Mouse (Mus musculus) C2C12 (cell line): ENCODE measurements around the gene Nxf2. TPM values are rescaled to one million over a fixed set of nuclear protein-coding genes. Genes with fewer than 3 reads are reported as not detected.

Experiments used
- H3K27me3 ChIP-seq: one replicate; pipeline ENCODE4 v1.6.1; 2011; ENCODE audit not compliant: control insufficient read depth, insufficient read depth, insufficient read length
- H3K36me3 ChIP-seq: one replicate; pipeline ENCODE4 v1.6.1; 2011; ENCODE audit not compliant: control insufficient read depth, insufficient read depth
- H3K4me3 ChIP-seq: one replicate; pipeline ENCODE4 v1.5.1; 2011; ENCODE audit warnings: mild to moderate bottlenecking, control low read depth; ENCODE audit not compliant: poor library complexity, insufficient read depth, severe bottlenecking
- H3K79me2 ChIP-seq: one replicate; pipeline ENCODE4 v1.6.1; 2011; ENCODE audit not compliant: control insufficient read depth, insufficient read depth
- H3K79me3 ChIP-seq: one replicate; pipeline ENCODE4 v1.6.1; 2011; ENCODE audit warnings: low read depth, control low read depth
- H3ac ChIP-seq: one replicate; pipeline ENCODE3; 2011; ENCODE audit warnings: low read depth; ENCODE audit not compliant: control insufficient read depth, insufficient read length
- CEBPB ChIP-seq: IDR thresholded peaks from one replicate; pipeline ENCODE4 v1.6.1; 2011; ENCODE audit warnings: low read depth, mild to moderate bottlenecking, control low read depth, moderate library complexity
- CTCF ChIP-seq: IDR thresholded peaks from one replicate; pipeline ENCODE4 v1.5.1; 2011; ENCODE audit not compliant: control insufficient read depth, insufficient read depth, insufficient read length
- FOSL1 ChIP-seq: IDR thresholded peaks from one replicate; pipeline ENCODE4 v1.8.0; 2011; ENCODE audit warnings: mild to moderate bottlenecking, low read length; ENCODE audit not compliant: poor library complexity, insufficient read depth, severe bottlenecking
- MAX ChIP-seq: IDR thresholded peaks from one replicate; pipeline ENCODE4 v1.6.1; 2011; ENCODE audit warnings: mild to moderate bottlenecking, control low read depth
- MYOD1 ChIP-seq: IDR thresholded peaks from one replicate; pipeline ENCODE4 v1.6.1; 2011; ENCODE audit warnings: low read depth; ENCODE audit not compliant: control insufficient read depth, insufficient read length
- MYOG ChIP-seq: IDR thresholded peaks from one replicate; pipeline ENCODE4 v1.6.1; 2011; ENCODE audit not compliant: control insufficient read depth, insufficient read length; ENCODE audit errors: extremely low read depth
- USF1 ChIP-seq: IDR thresholded peaks from one replicate; pipeline ENCODE4 v1.6.1; 2011; ENCODE audit warnings: low read depth, mild to moderate bottlenecking, control low read depth, moderate library complexity
- polyA plus RNA-seq: library from polyadenylated mRNA; unstranded; fragments of >200 nt; fragmentation: generic; extraction: Trizol; gene quantifications from one replicate; pipeline ENCODE4 v1.2.1, GENCODE M21; 2012; ENCODE audit warnings: missing spikeins

Gene Nxf2
- polyA plus RNA-seq, 1 experiment, result not detected

DNA sequence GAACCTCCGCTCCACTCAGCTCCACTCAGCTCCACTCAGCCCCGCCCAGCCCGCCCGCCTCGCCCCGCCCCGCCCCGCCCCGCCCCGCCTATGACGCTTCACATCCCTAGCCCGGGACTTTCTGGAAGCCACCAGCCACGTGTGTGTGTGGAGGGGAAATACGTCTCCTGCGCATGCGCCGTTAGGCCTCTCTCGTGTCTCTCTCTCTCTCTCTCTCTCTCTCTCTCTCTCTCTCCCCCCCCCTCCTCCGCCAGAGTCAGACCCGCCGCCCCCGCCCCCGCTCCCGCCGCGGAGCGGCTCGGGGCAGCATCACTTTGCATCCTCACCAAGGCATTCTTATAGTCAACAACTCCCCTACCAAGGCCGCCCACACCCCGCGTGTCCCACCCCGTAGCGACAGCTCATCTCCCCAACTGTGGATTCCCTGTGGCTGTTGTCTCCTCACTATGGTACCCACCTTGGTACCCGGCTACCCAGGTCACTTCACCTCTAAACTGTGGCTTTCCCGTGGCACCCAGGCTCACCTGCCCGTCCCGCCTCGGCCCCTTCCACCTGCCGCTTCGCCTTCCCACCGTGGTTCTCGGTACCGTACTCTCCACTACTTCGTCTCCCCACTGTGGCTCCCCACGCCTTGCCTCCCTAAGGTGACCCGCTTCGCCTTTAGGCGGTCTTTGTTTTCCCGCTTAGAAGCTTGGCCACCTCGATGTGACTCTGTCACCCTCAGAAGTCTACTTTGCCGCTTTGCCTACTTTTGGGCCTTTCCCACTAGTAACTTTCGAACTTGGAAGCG, 1.1 kb downstream of the Nxf2 start:
- TF ChIP-seq MYOG (no peak), CTCF (no peak), CEBPB (no peak), MAX (no peak), MYOD1 (no peak), USF1 (no peak), FOSL1 (no peak)

GRCm38 (mm10) chrX:134930361-134930760, 34.2 kb downstream of the Nxf2 start:
- H3K36me3 ChIP-seq, result no peaks in the 10 kb centered on the region
- no peaks in the 10 kb centered on the region for H3K79me2 ChIP-seq
- TF ChIP-seq CEBPB (no peak), MAX (no peak), FOSL1 (no peak), USF1 (no peak), MYOG (no peak), MYOD1 (no peak), CTCF (no peak)
- no peaks in the 10 kb centered on the region for H3K27me3 ChIP-seq
- no peak overlapping the region for H3K4me3 ChIP-seq
- H3ac ChIP-seq, result no peak overlapping the region
- no peaks in the 10 kb centered on the region for H3K79me3 ChIP-seq

More for the DNA sequence above, 1.1 kb downstream of the Nxf2 start:
- no peak overlapping the region for H3K4me3 ChIP-seq
- H3K27me3 ChIP-seq, result no peaks in the 10 kb centered on the region
- no peaks in the 10 kb centered on the region for H3K79me2 ChIP-seq
- no peak overlapping the region for H3ac ChIP-seq
- H3K36me3 ChIP-seq, result no peaks in the 10 kb centered on the region
- H3K79me3 ChIP-seq, result no peaks in the 10 kb centered on the region

DNA sequence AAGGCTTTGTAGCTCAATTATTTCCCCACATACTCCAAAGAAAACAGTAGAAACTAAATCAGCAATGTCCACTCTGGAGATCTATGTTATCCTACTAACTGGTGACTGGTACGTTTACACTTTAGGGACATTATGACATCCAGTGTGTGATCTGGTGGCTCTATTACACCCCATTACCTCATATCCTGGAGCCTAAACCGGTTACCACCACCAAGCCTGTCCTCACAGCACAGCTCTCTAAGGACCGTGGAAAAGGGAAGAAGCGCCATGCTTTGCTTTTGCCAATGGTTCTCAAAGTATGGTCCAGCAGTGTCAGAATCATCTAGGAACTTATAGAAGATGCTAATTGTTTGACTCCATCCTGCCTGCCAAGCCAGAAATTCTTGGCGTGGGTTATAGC, 34.6 kb downstream of the Nxf2 start:
- H3K4me3 ChIP-seq, result no peak overlapping the region
- no peaks in the 10 kb centered on the region for H3K36me3 ChIP-seq
- no peaks in the 10 kb centered on the region for H3K79me2 ChIP-seq
- no peak overlapping the region for H3ac ChIP-seq
- TF ChIP-seq FOSL1, result no peak
- TF ChIP-seq CTCF, result no peak
- TF ChIP-seq MYOD1, result no peak
- TF ChIP-seq CEBPB, result no peak
- no peak for TF ChIP-seq MYOG
- TF ChIP-seq USF1, result no peak
- no peak for TF ChIP-seq MAX
- no peaks in the 10 kb centered on the region for H3K79me3 ChIP-seq
- no peaks in the 10 kb centered on the region for H3K27me3 ChIP-seq

- Histone ChIP-seq H3K36me3 (no peaks in the 10 kb centered on the region), H3K4me3 (no peak overlapping the region), H3K27me3 (no peaks in the 10 kb centered on the region), H3K79me3 (no peaks in the 10 kb centered on the region), H3K79me2 (no peaks in the 10 kb centered on the region), H3ac (no peak overlapping the region)
- TF ChIP-seq MYOD1 (no peak), MYOG (no peak), USF1 (no peak), CTCF (no peak), MAX (no peak), CEBPB (no peak), FOSL1 (no peak)
Measured at GRCm38 (mm10) chrX:134925058-134925457, 39.5 kb downstream of the Nxf2 start.

- Histone ChIP-seq H3K36me3 (no peaks in the 10 kb centered on the region), H3ac (no peak overlapping the region), H3K79me2 (no peaks in the 10 kb centered on the region), H3K79me3 (no peaks in the 10 kb centered on the region), H3K4me3 (no peak overlapping the region), H3K27me3 (no peaks in the 10 kb centered on the region)
- TF ChIP-seq CEBPB (no peak), CTCF (no peak), MAX (no peak), FOSL1 (no peak), MYOG (no peak), USF1 (no peak), MYOD1 (no peak)
Measured at GRCm38 (mm10) chrX:134923675-134924424, 40.7 kb downstream of the Nxf2 start.

DNA sequence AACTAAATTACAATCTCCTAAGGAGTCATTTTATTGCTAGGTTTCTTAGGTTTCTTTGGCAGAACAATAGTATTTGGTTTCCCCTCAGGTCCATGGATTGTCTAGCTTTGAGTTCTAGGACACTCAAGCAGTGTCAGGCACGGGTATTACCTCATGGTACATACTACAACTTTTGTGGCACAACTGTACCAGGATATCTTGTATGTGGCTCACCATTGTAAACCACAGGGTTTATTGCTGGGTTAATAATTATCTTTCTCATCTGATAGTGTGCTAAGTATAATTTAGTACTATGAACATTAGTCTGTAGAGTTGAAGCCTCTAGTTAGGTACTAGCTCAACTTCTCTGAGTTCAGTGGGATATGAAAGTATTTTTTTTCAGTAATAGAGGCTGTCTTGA, 45.3 kb downstream of the Nxf2 start:
- no peaks in the 10 kb centered on the region for H3K79me2 ChIP-seq
- H3ac ChIP-seq, result no peak overlapping the region
- H3K79me3 ChIP-seq, result no peaks in the 10 kb centered on the region
- no peak overlapping the region for H3K4me3 ChIP-seq
- no peak for TF ChIP-seq MYOD1
- no peak for TF ChIP-seq CTCF
- no peak for TF ChIP-seq FOSL1
- no peak for TF ChIP-seq CEBPB
- no peak for TF ChIP-seq USF1
- TF ChIP-seq MYOG, result no peak
- no peak for TF ChIP-seq MAX
- H3K36me3 ChIP-seq, result no peaks in the 10 kb centered on the region
- H3K27me3 ChIP-seq, result no peaks in the 10 kb centered on the region
